Mouse (Mus musculus) G1E (cell line): ENCODE measurements at regions not wholly inside any gene's neighbourhood (a gene's known extent, or its start where the extent isn't known, plus 50 kb on each side); places are given as distances from the start of the nearest gene placed in this dataset.

ENCODE experiments used
- CTCF ChIP-seq: IDR thresholded peaks from 2 replicates; pipeline ENCODE4 v1.5.1; 2012; ENCODE audit warnings: low read depth, low read length, inconsistent platforms, mixed read lengths
- GATA1 ChIP-seq: IDR thresholded peaks from 2 replicates; pipeline ENCODE4 v1.6.1; 2012; ENCODE audit warnings: borderline replicate concordance, low read length, inconsistent platforms, mixed read lengths
- TAL1 ChIP-seq: conservative IDR thresholded peaks from 2 replicates; pipeline ENCODE4 v1.6.1; 2012; ENCODE audit warnings: low read depth, low read length, inconsistent platforms, mixed read lengths

- no peak for TF ChIP-seq CTCF
- no peak for TF ChIP-seq GATA1
- no peak for TF ChIP-seq TAL1
Observed at GRCm38 (mm10) chr3:40189529-40189928, 341.6 kb upstream of the Intu start.
